Mouse (Mus musculus) B cell, adult 2 months (primary cell): ENCODE measurements around the gene BC004004.
"Not testable (repeated sequence)": the region's sequence is repeated elsewhere in the genome, so short reads cannot be mapped to it uniquely, and the experiment has no call there.

Source experiments
- DNase-seq, 2 experiments: peaks; one replicate each; pipeline ENCODE4 v3.0.0; 2022

Gene BC004004

DNA sequence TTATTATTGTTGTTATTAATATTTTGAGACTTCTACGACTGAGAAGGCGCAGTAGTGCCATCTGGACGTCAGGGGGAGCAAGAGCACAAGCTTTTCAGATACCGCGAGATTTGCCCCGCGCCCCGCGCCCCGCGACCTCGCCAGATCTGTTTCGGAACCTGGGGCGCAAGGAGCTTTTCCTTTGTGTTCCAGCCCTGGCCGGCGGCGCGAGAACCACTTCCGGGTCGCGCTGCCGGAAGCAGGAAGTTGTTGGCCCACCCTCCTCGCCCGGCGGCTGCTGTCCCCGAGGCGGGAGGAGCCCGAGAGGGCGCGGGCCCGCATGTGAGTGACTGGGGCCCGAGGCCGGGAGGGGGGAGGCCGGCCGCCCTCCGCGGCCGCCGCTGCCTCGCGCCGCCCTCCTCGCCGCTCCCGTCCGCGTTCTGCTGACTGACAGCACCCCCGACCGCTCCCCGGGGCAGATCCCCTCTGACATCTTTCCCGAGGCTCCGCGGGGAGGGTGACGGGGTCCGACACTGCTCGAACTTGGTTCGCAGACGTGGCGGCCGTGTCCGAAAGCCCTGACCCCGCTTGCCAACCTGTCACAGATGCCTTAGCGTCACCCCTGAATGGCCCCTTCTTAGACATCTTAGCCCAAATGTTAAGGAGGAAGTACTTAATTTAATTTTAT is at the start of gene BC004004:
Gene BC004004 (plus strand): TSS at position 107 of the 667 bp plus-strand sequence.
- peak; percentile 96 for DNase-seq

DNA sequence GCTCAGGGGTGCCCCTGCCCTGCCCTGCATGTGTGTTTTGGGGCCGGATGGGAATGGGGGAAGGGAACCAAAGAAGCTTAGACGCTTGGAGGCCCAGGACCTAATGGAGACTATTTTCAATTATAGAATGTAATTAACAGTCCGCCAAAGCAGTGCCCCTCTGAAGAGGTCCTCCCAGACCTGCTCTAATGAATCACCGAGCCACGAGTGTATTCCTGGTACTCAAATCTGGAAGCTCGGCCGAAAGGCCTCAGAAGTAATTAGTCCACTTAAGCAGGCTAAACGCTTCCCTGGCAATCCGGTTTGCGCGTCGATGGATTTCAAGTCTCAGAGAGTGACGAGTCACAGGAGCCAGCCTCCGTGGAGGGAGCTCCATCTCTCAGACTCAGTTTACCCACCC is 48.0 kb upstream of the BC004004 start:
- DNase-seq = no peak

- DNase-seq = no peak
These were observed 37.5 kb upstream of the BC004004 start for GRCm38 (mm10) chr17:29231109-29231508.

DNA sequence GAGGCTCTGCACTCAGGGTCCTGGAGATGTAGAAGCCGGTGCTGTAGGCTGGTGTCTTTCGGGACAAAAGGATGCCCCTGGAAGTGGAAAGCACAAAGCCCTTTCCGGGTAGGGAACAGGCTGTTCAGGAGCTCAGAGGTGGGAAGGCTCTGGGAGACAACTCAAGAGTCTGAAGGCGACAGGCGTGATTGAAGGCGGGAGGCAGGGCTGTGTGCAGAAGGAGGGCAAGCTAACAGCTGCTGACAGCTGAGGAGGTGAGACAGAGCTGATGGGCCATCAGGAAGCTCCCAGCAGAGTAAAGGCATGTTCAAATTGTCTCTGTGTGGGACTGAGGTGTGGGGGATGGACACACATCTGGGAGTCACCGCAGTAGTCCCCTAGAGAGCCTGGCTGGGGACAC is 32.5 kb upstream of the BC004004 start:
- no peak for DNase-seq

DNA sequence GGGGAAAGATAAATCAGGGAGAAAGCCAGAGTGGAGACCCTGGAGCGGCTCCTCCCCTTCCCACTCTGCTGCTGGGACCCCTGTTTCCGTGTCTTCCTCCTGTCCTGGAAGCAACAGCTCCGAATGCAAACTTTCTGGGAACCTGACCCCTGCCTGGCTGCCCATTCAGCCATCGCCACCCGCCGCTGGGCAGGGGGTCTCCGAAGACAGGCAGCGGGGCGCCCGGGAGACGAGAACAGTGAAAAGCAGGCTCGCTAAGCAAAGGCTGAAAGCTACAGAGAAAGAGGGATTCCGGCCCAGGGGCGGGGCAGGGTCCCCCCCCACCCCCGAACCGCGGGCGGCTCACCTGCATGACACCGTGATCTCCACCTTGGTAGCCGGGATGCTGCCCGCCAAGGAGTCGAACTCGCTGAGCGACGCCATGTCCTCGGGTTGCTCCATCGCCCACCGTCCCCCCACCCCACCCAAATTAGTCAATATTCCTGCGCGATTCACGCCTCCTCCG is 31.3 kb upstream of the BC004004 start:
- peak; percentile 11 to 15 for DNase-seq

GRCm38 (mm10) chr17:29237772-29238420 is 30.7 kb upstream of the BC004004 start, which contains the start of gene Cpne5:
TSS of gene Cpne5 (minus strand) at chr17:29238167.
- DNase-seq = peak; percentile 25 to 28

DNA sequence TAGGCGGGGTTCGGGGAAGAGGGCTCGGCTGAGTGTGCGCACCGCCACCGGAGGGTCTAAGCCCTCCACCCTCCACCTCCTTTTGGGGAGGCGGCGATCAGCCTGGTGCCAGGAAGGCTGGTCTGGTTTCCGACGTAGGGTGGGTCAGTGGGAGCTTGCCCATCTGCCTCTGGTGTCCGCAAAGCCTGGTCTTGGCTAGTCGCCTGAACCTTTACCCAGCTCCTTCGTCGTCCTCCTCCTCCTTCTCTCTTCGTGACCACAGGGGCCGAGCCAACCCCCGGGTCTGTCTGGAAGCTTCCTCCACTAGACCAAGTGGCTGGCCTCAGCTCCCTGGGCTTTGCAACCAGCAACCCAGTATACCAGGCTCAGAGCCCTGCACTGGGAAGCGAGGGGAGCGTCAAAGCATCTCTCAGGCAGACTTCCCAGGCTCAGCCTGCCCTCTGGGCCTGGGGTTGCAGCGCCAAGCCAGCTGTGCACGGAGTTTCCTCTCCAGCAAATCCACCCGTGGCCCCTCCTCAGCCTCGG is 30.1 kb upstream of the BC004004 start:
- DNase-seq = peak in 1 of 2 experiments; percentile 3

DNA sequence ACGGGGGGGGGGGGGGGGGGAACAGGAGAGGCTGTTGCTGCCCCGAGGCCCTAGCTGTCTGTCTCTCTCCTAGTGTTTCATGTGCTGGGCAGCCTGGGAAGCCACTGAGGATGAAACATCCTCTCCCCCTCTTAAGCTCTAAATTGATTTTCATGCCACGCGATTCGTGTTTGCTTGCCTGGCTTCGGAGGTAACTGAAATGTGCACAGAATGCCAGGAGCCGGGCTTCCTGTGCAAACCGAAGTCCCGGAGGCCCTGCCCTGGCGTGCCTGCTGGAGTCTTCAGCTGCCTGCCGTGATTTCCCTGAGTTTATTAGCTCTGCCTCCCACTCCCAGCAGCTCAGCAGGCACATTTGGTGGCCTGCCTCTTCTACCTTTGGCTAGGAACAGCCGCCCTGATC is 23.7 kb upstream of the BC004004 start:
- no peak for DNase-seq

- peak; percentile 29 to 39 for DNase-seq
These were observed 22.9 kb upstream of the BC004004 start for GRCm38 (mm10) chr17:29245725-29246124.

GRCm38 (mm10) chr17:29246602-29247001 is 22.0 kb upstream of the BC004004 start:
- DNase-seq = peak; percentile 46 to 47

GRCm38 (mm10) chr17:29247881-29248280 is 20.7 kb upstream of the BC004004 start:
- no peak for DNase-seq

DNA sequence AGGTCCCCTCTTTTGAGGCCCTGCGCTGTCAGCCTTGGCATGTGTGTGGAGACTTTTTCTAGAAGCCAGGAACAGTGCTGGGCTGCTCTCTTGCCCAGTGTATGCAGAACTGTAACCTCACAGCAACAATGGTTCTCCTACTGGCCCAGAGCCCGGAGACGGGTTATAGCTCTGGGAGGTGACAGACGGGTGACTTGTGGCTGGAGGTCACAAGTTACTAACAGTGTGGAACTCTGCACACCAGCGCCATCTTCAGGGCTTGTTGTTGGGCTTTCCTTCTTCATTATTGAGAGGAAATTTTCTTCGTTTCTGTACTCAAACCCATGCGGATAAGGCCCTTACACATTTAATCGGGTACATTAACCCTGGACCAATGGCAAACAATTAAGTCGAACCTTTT is 19.1 kb upstream of the BC004004 start:
- DNase-seq = peak; percentile 33 to 44

DNA sequence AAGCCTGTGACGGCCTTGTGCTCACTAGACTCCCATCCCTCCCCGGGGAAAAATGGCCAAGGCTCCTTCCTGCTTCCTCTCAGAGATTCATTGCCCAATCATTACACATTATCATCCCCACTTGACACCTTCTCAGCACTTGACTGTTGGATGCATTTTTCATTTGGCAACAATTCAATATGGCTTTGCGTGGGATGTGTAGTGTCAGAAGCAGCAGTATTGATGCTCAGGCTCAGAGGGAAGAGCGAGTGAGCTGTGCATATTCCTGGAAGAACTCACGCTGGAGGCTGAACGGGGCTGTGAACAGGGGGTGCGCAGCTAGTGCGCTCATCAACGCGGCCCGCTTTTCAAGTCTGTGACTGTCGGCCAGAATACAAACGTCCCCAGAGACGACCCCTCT is 17.6 kb upstream of the BC004004 start:
- DNase-seq = not testable (repeated sequence)

DNA sequence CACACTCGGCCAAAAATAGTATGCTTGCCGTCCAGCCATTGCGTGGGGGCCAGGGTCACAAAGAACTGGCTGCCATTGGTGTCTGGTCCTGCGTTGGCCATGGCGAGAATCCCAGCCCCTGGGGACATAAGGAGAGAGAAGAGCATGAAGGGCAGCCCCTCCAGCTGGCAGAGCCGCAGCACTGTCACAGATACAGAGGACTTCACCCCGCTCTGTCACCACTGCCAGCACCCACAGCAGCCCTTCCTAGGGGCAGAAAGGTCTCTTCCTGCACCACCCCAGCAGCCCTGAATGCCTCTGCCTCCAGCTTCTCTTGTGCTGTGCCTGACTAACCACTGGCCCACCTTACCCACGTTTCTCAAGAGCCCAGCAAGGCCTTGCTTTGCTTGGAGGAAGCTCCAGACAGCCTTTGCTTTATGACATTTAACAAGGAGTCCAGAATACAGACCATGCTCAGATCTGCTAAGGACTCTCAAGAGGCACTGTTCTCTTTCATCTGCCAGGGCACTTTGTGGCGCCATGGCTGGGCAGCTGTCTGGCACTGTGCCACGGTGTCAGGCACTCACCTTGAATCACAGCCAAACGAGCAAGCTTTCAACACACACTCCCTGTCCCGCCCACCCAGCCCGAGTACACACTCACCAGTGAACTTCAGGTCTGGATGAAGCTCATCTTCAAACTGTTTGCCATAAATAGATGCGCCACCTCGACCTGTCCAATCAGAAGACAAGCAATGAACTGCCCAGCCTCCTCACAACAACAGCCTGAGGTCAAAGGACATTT is 16.8 kb upstream of the BC004004 start:
- no peak for DNase-seq

- no peak for DNase-seq
These were observed 15.4 kb upstream of the BC004004 start for GRCm38 (mm10) chr17:29253236-29253635.

DNA sequence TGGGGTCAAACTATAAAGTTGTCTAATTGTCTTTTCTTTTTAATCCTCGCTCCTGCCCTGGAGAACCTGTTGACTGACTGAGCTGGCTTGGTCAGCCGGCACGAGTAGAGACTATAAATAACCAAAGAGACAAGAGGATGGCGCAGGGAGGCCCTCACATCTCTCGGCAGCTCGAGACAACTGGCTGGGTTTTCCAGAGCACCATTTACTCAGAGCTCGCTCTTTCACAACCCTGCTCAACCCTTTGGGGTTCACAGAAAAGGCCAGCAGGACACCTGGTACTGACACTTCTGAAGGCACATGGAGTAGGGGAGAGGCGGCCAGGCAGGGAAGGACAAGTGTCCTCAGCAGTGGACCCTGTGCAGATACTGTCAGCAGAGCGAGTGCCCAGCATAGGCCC is 14.9 kb upstream of the BC004004 start:
- DNase-seq = no peak

- not testable (repeated sequence) for DNase-seq
These were observed 13.8 kb upstream of the BC004004 start for GRCm38 (mm10) chr17:29254784-29255183.

DNA sequence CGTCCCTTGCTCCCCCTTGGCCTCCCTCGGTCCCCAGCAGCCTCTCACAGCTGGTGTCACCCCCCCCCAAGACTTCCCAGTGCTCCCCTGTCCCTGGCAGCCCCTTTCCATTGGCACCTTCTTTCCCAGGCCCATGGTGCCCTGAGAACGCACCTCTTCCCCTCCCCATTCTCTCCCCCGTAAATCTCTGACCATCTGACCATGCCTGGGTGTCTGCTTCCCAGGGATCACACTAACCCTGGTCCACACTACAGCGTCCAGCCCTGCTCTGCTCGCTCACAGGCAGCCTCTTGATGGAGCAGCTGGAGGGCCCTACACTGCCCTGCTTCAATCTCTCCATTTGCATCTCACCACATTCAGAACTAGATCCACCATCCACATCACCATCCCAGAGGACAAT is 12.1 kb upstream of the BC004004 start:
- DNase-seq = no peak

DNA sequence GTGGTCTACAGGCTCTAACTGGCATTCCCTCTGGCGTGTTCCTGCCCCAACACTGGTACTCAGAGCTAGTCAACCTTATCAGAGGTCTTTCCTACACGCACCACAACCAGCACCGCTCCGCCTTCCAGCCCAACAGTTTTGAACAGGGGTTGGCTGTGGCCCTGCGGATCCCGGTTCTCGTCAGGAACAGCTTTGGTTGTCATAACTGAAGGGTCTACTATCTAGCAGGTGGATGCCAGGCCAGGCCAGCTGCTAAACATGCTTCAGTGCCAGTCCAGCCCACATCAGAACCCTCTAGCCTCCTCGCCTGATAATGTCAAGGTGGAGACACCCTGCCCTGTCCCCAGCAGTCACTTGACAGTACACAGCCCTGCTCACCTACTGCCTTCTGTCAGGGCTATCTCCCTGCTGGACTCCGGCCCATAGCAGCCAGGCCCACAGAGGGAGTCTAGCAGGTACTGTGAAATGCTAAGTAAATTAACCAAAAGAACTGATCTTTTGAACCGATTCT is 11.5 kb upstream of the BC004004 start:
- no peak for DNase-seq

- no peak for DNase-seq
These were observed 10.5 kb upstream of the BC004004 start for GRCm38 (mm10) chr17:29258025-29258558.

GRCm38 (mm10) chr17:29258921-29259320 is 9.7 kb upstream of the BC004004 start:
- DNase-seq = no peak

- DNase-seq = peak; percentile 85 to 86
These were observed 9.1 kb upstream of the BC004004 start for GRCm38 (mm10) chr17:29259489-29259888.

DNA sequence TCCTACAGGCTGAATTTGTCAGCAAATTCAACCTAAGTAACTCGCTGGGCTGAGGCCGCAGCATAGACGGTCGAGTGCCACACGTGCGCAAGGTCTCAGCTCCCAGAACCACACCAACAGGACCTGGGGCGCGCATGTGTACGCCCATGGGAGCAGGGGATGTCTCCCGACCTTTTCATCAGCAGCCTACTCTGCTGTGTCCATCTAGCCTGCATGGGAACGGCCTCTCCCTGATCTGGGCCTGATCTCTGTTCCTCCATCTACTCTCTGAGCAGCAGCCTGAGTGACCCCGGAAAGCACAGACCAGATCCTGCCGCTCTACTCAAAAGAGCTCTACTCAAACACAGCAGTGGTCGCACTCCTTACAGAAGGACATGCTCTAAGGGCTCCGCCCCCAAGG is 8.1 kb upstream of the BC004004 start:
- DNase-seq = no peak
